Mouse (Mus musculus) megakaryocyte, embryonic 14.5 days (primary cell): ENCODE measurements at regions not wholly inside any gene's neighbourhood (a gene's known extent, or its start where the extent isn't known, plus 50 kb on each side); places are given as distances from the start of the nearest gene placed in this dataset.

Experiments
- FLI1 ChIP-seq: IDR thresholded peaks from 2 replicates; pipeline ENCODE4 v1.6.1; 2012; ENCODE audit warnings: low read length, inconsistent platforms, mixed read lengths
- GATA1 ChIP-seq: IDR thresholded peaks from 3 replicates; pipeline ENCODE4 v1.6.1; 2012; ENCODE audit warnings: mixed read lengths, low read length, inconsistent platforms, borderline replicate concordance

DNA sequence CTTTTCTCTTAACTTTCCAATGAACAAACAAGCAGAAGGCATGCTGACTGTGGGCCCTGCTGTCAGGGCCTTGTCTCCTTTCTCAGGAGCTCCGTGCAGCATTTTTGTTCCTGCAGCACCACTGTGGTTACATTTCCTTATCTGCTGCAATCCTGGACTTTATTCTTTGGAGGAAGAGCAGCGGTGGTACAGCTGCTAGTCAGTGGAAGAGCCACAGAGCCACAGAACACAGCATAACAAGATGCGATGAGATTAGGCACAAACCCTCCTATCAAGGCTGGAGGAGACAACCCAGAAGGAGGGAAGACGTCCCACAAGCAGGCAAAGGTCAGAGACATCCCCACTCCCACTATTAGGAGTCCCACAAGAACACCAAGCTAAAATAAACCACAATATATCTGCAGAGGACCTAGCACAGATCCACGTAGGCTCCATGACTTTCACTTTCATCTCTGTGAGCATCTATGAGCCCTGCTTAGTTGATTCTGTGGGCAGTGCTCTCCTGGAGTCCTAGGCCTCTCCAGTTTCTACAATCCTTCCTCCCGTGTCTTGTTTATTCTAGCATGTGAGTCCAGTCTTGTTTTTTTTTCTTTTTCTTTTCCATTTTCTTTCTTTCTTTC lies 133.0 kb downstream of the Zfp619 start:
- TF ChIP-seq GATA1 (no peak), FLI1 (no peak)
